Mouse (Mus musculus): Measurements from ENCODE around the gene Pnmt. TPM values are rescaled to one million over a fixed set of nuclear protein-coding genes. Genes with fewer than 3 reads are reported as not detected.

Pnmt gene
- polyA plus RNA-seq, 1 experiment from 2014 or later, result 3.0 TPM

- Histone ChIP-seq H3K4me1 (replicated peaks; ENCODE audit: control insufficient read depth, insufficient read depth, low read length) (peaks cover 14% of the 10 kb centered on the region; the same call in 1 of the 2 replicates), H3K36me3 (replicated peaks; ENCODE audit: control insufficient read depth, insufficient read depth) (no peaks in the 10 kb centered on the region), H3K4me3 (replicated peaks; ENCODE audit: low read length) (no peak overlapping the region), H3K9me3 (ENCODE audit: control insufficient read depth, low read length) (no peaks in the 10 kb centered on the region), H3K9ac (no peak overlapping the region), H3K4me2 (replicated peaks) (no peak overlapping the region), H3K27ac (no peak overlapping the region), H3K27me3 (ENCODE audit: control insufficient read depth, insufficient read depth, low read length) (peaks cover 9% of the 10 kb centered on the region; the same call in 1 of the 2 replicates)
- 89% methylated on average over 1 of the region's 1 CpGs for WGBS
- ATAC-seq (ENCODE audit: low FRiP score), result no peak
- DNase-seq (ENCODE audit: low spot score), result no peak
These were observed 30.8 kb downstream of the Pnmt start for GRCm38 (mm10) chr11:98417074-98417473.

GRCm38 (mm10) chr11:98418273-98418672, 32.0 kb downstream of the Pnmt start:
- 63% methylated on average over 6 of the region's 6 CpGs for WGBS

GRCm38 (mm10) chr11:98418939-98419547, 32.8 kb downstream of the Pnmt start:
- DNase-seq (ENCODE audit: low spot score), result no peak
- 88% methylated on average over 10 of the region's 10 CpGs for WGBS
- no peak overlapping the region for H3K4me2 ChIP-seq (replicated peaks)
- H3K9me3 ChIP-seq (ENCODE audit: control insufficient read depth, low read length), result no peaks in the 10 kb centered on the region
- no peak overlapping the region for H3K4me3 ChIP-seq (replicated peaks; ENCODE audit: low read length)
- H3K27ac ChIP-seq, result no peak overlapping the region
- H3K27me3 ChIP-seq (ENCODE audit: control insufficient read depth, insufficient read depth, low read length), result no peaks in the 10 kb centered on the region
- no peak for ATAC-seq (ENCODE audit: low FRiP score)
- no peaks in the 10 kb centered on the region for H3K4me1 ChIP-seq (replicated peaks; ENCODE audit: control insufficient read depth, insufficient read depth, low read length)
- no peaks in the 10 kb centered on the region for H3K36me3 ChIP-seq (replicated peaks; ENCODE audit: control insufficient read depth, insufficient read depth)
- H3K9ac ChIP-seq, result no peak overlapping the region

More at GRCm38 (mm10) chr11:98418273-98418672, 32.0 kb downstream of the Pnmt start:
- Histone ChIP-seq H3K4me2 (replicated peaks) (no peak overlapping the region), H3K4me1 (replicated peaks; ENCODE audit: control insufficient read depth, insufficient read depth, low read length) (peaks cover 3% of the 10 kb centered on the region; the same call in 1 of the 2 replicates), H3K36me3 (replicated peaks; ENCODE audit: control insufficient read depth, insufficient read depth) (no peaks in the 10 kb centered on the region), H3K4me3 (replicated peaks; ENCODE audit: low read length) (no peak overlapping the region), H3K9ac (no peak overlapping the region), H3K9me3 (ENCODE audit: control insufficient read depth, low read length) (no peaks in the 10 kb centered on the region), H3K27me3 (ENCODE audit: control insufficient read depth, insufficient read depth, low read length) (0 out of 2 replicates have a peak, but pooled peaks cover under 1% of the 10 kb centered on the region), H3K27ac (no peak overlapping the region)
- ATAC-seq (ENCODE audit: low FRiP score), result no peak
- DNase-seq (ENCODE audit: low spot score), result no peak

GRCm38 (mm10) chr11:98426592-98426991, 40.3 kb downstream of the Pnmt start:
- H3K4me1 ChIP-seq (replicated peaks; ENCODE audit: control insufficient read depth, insufficient read depth, low read length), result no peaks in the 10 kb centered on the region
- ATAC-seq (ENCODE audit: low FRiP score), result no peak
- no peak overlapping the region for H3K4me2 ChIP-seq (replicated peaks)
- 90% methylated on average over 7 of the region's 7 CpGs for WGBS
- no peaks in the 10 kb centered on the region for H3K27me3 ChIP-seq (ENCODE audit: control insufficient read depth, insufficient read depth, low read length)
- H3K27ac ChIP-seq, result no peak overlapping the region
- H3K4me3 ChIP-seq (replicated peaks; ENCODE audit: low read length), result no peak overlapping the region
- no peak overlapping the region for H3K9ac ChIP-seq
- no peak for DNase-seq (ENCODE audit: low spot score)
- no peaks in the 10 kb centered on the region for H3K9me3 ChIP-seq (ENCODE audit: control insufficient read depth, low read length)
- no peaks in the 10 kb centered on the region for H3K36me3 ChIP-seq (replicated peaks; ENCODE audit: control insufficient read depth, insufficient read depth)

GRCm38 (mm10) chr11:98428436-98428835, 42.2 kb downstream of the Pnmt start:
- H3K9me3 ChIP-seq (ENCODE audit: control insufficient read depth, low read length), result no peaks in the 10 kb centered on the region
- no peak overlapping the region for H3K4me3 ChIP-seq (replicated peaks; ENCODE audit: low read length)
- H3K9ac ChIP-seq, result no peak overlapping the region
- no peak for DNase-seq (ENCODE audit: low spot score)
- H3K4me1 ChIP-seq (replicated peaks; ENCODE audit: control insufficient read depth, insufficient read depth, low read length), result no peaks in the 10 kb centered on the region
- H3K27me3 ChIP-seq (ENCODE audit: control insufficient read depth, insufficient read depth, low read length), result no peaks in the 10 kb centered on the region
- no peaks in the 10 kb centered on the region for H3K36me3 ChIP-seq (replicated peaks; ENCODE audit: control insufficient read depth, insufficient read depth)
- no peak overlapping the region for H3K4me2 ChIP-seq (replicated peaks)
- 86% methylated on average over 5 of the region's 5 CpGs for WGBS
- no peak overlapping the region for H3K27ac ChIP-seq
- ATAC-seq (ENCODE audit: low FRiP score), result no peak

- Histone ChIP-seq H3K36me3 (replicated peaks; ENCODE audit: control insufficient read depth, insufficient read depth) (peaks cover 15% of the 10 kb centered on the region; the same call in 1 of the 2 replicates), H3K4me2 (replicated peaks) (no peak overlapping the region), H3K27ac (no peak overlapping the region), H3K9ac (no peak overlapping the region), H3K27me3 (ENCODE audit: control insufficient read depth, insufficient read depth, low read length) (no peaks in the 10 kb centered on the region), H3K4me3 (replicated peaks; ENCODE audit: low read length) (no peak overlapping the region), H3K4me1 (replicated peaks; ENCODE audit: control insufficient read depth, insufficient read depth, low read length) (no peaks in the 10 kb centered on the region), H3K9me3 (ENCODE audit: control insufficient read depth, low read length) (no peaks in the 10 kb centered on the region)
- ATAC-seq (ENCODE audit: low FRiP score), result no peak
- DNase-seq (ENCODE audit: low spot score), result no peak
- WGBS, result 85% methylated on average over 9 of the region's 9 CpGs
These were observed 45.7 kb downstream of the Pnmt start for GRCm38 (mm10) chr11:98431743-98432502.

GRCm38 (mm10) chr11:98435723-98436122, 49.5 kb downstream of the Pnmt start:
- Histone ChIP-seq H3K4me2 (replicated peaks) (no peak overlapping the region), H3K36me3 (replicated peaks; ENCODE audit: control insufficient read depth, insufficient read depth) (peaks cover 15% of the 10 kb centered on the region; the same call in 1 of the 2 replicates), H3K9me3 (ENCODE audit: control insufficient read depth, low read length) (no peaks in the 10 kb centered on the region), H3K27ac (no peak overlapping the region), H3K4me1 (replicated peaks; ENCODE audit: control insufficient read depth, insufficient read depth, low read length) (no peaks in the 10 kb centered on the region; the same call in 1 of the 2 replicates), H3K4me3 (replicated peaks; ENCODE audit: low read length) (no peak overlapping the region), H3K27me3 (ENCODE audit: control insufficient read depth, insufficient read depth, low read length) (no peaks in the 10 kb centered on the region), H3K9ac (no peak overlapping the region)
- no peak for DNase-seq (ENCODE audit: low spot score)
- ATAC-seq (ENCODE audit: low FRiP score), result no peak
- 87% methylated on average over 9 of the region's 9 CpGs for WGBS

- DNase-seq (ENCODE audit: low spot score) (no peak), ATAC-seq (ENCODE audit: low FRiP score) (no peak)
- H3K4me2 ChIP-seq (replicated peaks), result peak overlapping the region; percentile 85; the same call in 1 of the 2 replicates
- no peak overlapping the region for H3K9ac ChIP-seq
- H3K27me3 ChIP-seq (ENCODE audit: control insufficient read depth, insufficient read depth, low read length), result no peaks in the 10 kb centered on the region
- H3K27ac ChIP-seq, result no peak overlapping the region
- H3K4me3 ChIP-seq (replicated peaks; ENCODE audit: low read length), result no peak overlapping the region
- no peaks in the 10 kb centered on the region for H3K9me3 ChIP-seq (ENCODE audit: control insufficient read depth, low read length)
- WGBS, result 89% methylated on average over 6 of the region's 6 CpGs
- H3K4me1 ChIP-seq (replicated peaks; ENCODE audit: control insufficient read depth, insufficient read depth, low read length), result no peaks in the 10 kb centered on the region; the same call in 1 of the 2 replicates
- peaks cover 15% of the 10 kb centered on the region; the same call in 1 of the 2 replicates for H3K36me3 ChIP-seq (replicated peaks; ENCODE audit: control insufficient read depth, insufficient read depth)
These were observed 51.2 kb downstream of the Pnmt start for GRCm38 (mm10) chr11:98437441-98437840.
